9 mouse cellular contexts compared by ENCODE assay signal in genomic region chr6:59424871-59425740, GRCm38 (mm10). TPM values are rescaled to one million over a fixed set of nuclear protein-coding genes. Genes with fewer than 3 reads are reported as not detected.
A peak's percentile ranks its signal among the peaks of the same experiment; 100 is the strongest.
DNase-seq lines count a peak whose midpoint lies in the region; TF ChIP-seq lines count a peak whose summit lies in the region.
"Had no signal": no experiment of that assay in that cellular context is flagged by ENCODE, and none has a peak within 500 bp of the region (broad histone marks: within the 10 kb centered on the region; RNA-seq: fewer than 3 reads in every experiment).

No protein-coding gene starts in this region.

- no peaks in the 10 kb centered on the region for H3K9me3 ChIP-seq in heart, embryonic 10.5 days

- no peak overlapping the region for H3K27ac ChIP-seq in heart, embryonic 10.5 days
- H3K27ac ChIP-seq in small intestine, adult 2 months (ENCODE audit: insufficient read depth, low read depth, low read length): peak overlapping the region; percentile 91

- TF ChIP-seq POLR2A in small intestine, adult 2 months (IDR thresholded peaks at IDR 0.05; ENCODE audit: low read depth, low read length): no peak

- peaks cover 15% of the 10 kb centered on the region for H3K4me1 ChIP-seq in heart, embryonic 10.5 days
- H3K4me1 ChIP-seq in small intestine, adult 2 months (ENCODE audit: control insufficient read depth, insufficient read depth, insufficient read length, low read length): peaks cover 16% of the 10 kb centered on the region

- H3K27me3 ChIP-seq in heart, embryonic 10.5 days (ENCODE audit: insufficient read depth, poor library complexity, severe bottlenecking): no peaks in the 10 kb centered on the region
- H3K27me3 ChIP-seq in small intestine, adult 2 months (ENCODE audit: control insufficient read depth, insufficient read depth, low read length): no peaks in the 10 kb centered on the region

- no peak for DNase-seq in heart, embryonic 10.5 days (ENCODE audit: low spot score)
- DNase-seq in heart, postnatal 36 days: no peak
- DNase-seq in lung, adult 18-20 months: peak; percentile 47 to 52
- DNase-seq in lung, postnatal 4 days: no peak
- peak; percentile 65 for DNase-seq in large intestine, adult 2 months (ENCODE audit: low read depth, low spot score)
- no peak for DNase-seq in frontal cortex, postnatal 36 days (ENCODE audit: low spot score in 2 of 2)
- no peak for DNase-seq in gastrocnemius, adult 8-10 months (ENCODE audit: low spot score in 2 of 2)
- DNase-seq: right cerebral cortex, postnatal 14 days had no signal

- peak overlapping the region; percentile 67; the same call in 1 of the 2 replicates for H3K4me3 ChIP-seq in heart, embryonic 10.5 days
- peak overlapping the region; percentile 60 for H3K4me3 ChIP-seq in small intestine, adult 2 months (ENCODE audit: low read depth, low read length)

- intact Hi-C loops in heart, postnatal 36 days (cut with DNase I): no loop called here

- 71% methylated on average over 10 of the region's 10 CpGs for WGBS in heart, embryonic 10.5 days
- WGBS in large intestine, adult 2 months: 28% methylated on average over 10 of the region's 10 CpGs
- WGBS in small intestine, adult 2 months: 18% methylated on average over 10 of the region's 10 CpGs

- no peak for TF ChIP-seq CTCF in small intestine, adult 2 months (IDR thresholded peaks at IDR 0.05; ENCODE audit: extremely low read depth, insufficient read length, insufficient replicate concordance, low read depth, low read length)

- no peaks in the 10 kb centered on the region for H3K36me3 ChIP-seq in heart, embryonic 10.5 days
- peaks cover 2% of the 10 kb centered on the region; the same call in 1 of the 2 replicates for H3K36me3 ChIP-seq in small intestine, adult 2 months (ENCODE audit: control insufficient read depth, insufficient read depth, low read length)

RNA-seq across cellular contexts. Expression of gene Gprin3, which starts 1.0 kb away (rescaled TPM):
- polyA plus RNA-seq in heart, embryonic 10.5 days (2016; fragmentation: Nextera tagmentation; extraction: Ambion mirVana): 1.8 and 4.3 TPM in 2 replicates
- under 1 TPM; 0.24 to 0.47 TPM for total RNA-seq in heart, postnatal 36 days (2021)
- 0.69 and 3.1 TPM in 2 replicates for polyA plus RNA-seq in large intestine, adult 2 months (2012; rRNA removed)
- 1.1 and 3.0 TPM in 2 replicates for polyA plus RNA-seq in small intestine, adult 2 months (2012; rRNA removed)
- total RNA-seq in gastrocnemius, adult 8-10 months (2022): under 1 TPM; 0.10 to 0.38 (median 0.25) TPM

Comparison
In these comparisons a context has a peak if more than half of its experiments do, and no peak if none do; other contexts are left out.
1. DNase-seq: peak in lung, adult 18-20 months (2 of 2) and large intestine, adult 2 months (single experiment); none in heart, embryonic 10.5 days (single experiment), heart, postnatal 36 days (0 of 2), lung, postnatal 4 days (0 of 2), frontal cortex, postnatal 36 days (0 of 2) and gastrocnemius, adult 8-10 months (0 of 2).